Mouse (Mus musculus): Measurements from ENCODE around the gene Timm10b.

DNA sequence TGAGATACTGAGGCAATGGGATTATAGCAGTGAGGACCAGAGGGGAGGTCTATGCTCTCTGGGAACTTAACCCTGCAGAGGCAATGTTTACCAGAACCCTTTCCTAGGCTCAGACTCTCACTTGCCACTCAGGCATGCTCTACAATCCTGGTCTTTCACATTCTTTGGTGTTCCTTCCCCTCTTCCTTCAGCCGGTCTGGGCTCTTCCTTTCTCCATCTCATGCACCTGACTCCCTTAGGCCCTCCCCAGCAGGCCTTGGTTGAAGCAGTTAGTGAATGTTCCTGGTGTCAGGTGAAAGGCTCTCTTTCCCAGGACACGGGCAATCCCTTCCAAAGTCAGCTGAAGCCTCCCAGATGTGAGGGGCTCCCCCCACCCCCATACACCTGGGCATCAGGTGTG is at the start of gene Timm10b:
- TF ChIP-seq CTCF (IDR thresholded peaks at IDR 0.05; ENCODE audit: borderline replicate concordance, insufficient read depth, low read length) (no peak), POLR2A (IDR thresholded peaks at IDR 0.05; ENCODE audit: low read depth, low read length) (no peak)

All from embryonic fibroblast, embryonic 13.5 days (primary cell).